Mouse (Mus musculus) monocyte, adult 5-6 weeks (primary cell): ENCODE data around the gene Gm29609. TPM values are rescaled to one million over a fixed set of nuclear protein-coding genes. Genes with fewer than 3 reads are reported as not detected.
A peak's percentile ranks its signal among the peaks of the same experiment; 100 is the strongest.

Experiments
- ATAC-seq: fragments of 153-309, 156-312 bp; replicated peaks from 2 replicates; pipeline ENCODE4 v1.8.0; 2017; ENCODE audit warnings: mild to moderate bottlenecking; ENCODE audit not compliant: low TSS enrichment, insufficient number of reproducible peaks, severe bottlenecking, poor library complexity, low FRiP score
- total RNA-seq: library from RNA; stranded (forward); fragments of 200-1000, 200-491, 200-594 nt; gene quantifications from 3 replicates; pipeline ENCODE4 v1.2.3, GENCODE M21; 2017

Gm29609 gene
- total RNA-seq, 1 experiment from 2014 or later = 1.4 TPM

DNA sequence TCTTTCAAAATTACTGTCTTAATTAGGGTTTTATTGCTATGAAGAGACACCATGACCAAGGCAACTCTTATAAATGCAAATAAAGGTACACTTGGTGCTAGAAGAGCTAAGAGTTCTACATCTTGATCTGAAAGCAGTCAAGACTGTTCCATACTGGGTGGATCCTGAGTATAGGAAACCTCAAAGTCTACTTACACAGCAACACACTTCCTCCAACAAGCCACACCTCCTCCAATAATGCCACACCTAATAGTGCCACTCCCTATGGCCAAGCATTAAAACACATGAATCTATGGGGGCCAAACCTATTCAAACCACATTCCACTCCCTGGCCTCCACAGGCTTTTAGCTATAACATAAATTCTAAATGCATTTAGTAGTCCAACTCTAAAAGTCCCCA lies 17.2 kb downstream of the Gm29609 start:
- no peak for ATAC-seq

DNA sequence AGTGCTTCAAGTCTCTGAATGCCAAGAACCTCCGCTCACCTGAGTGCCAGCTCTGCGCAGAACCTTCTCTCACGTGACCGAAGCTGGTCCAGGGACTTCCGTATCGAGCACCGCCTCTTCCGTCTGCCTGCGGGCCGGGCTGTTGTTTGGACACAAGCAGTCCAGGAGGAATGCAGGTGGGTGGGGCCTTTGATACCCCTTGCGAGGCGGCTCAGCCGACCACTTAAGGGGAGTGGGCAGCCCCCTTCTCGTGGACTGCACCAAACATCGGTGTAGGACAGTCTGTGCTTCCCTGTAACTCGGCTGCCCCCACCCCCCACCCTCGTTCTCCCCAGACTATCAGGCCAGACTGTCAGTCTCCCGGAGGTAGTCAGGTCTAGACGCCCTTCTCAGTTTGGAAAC lies 25.6 kb downstream of the Gm29609 start, which contains the start of gene Mpv17:
Mpv17 (minus strand) TSS at position 100 of the 402 bp plus-strand sequence.
- peak; percentile 92 for ATAC-seq

DNA sequence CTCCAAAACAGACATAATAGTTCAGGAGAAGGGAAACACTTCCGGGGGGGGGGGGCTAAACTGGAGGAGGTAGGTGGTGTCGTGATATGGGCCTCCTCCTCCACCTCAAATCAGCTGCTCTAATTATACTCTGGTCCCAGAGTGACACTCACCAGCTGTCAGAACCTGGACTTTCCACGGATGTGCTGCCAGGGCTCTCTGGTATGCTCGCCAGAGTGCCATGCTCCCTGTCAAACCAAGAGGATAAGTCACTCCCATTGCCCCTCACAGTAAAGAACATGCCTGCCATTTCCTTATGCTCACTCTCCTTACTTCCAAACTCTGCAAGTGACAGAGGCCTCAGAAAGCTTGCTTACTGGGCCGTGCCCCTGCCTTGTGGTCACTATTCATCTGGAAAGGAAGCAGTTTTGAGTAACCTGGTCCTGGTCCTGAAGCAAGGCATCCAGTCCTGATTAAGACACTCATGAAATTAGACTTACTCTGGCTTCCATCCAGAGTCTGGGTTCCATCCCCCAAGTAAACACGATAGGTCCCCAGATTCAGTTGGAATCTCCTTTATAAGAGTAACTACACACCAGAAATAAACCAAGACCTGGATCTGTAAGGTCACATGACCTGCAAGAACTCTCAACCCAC lies 26.1 kb downstream of the Gm29609 start:
- ATAC-seq = no peak

DNA sequence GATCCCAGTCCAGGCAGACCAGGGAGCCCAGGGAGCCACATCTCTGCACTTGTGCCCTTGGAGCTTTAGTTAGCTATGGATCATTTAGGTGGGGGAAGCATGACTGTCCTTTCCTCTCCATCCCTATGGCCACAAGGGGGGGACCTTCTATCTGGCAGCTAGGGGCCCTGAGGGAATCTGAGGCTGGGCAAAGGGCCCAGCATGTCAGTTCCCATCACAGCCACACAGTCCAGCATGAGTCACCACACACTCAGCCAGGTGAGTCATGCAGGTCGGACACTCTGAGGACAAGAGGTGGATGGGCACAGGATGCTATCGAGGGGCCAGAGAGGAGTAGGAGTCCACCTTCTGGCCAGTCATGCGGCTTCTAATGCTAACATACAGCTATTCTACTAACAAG lies 28.0 kb downstream of the Gm29609 start:
- ATAC-seq = no peak

DNA sequence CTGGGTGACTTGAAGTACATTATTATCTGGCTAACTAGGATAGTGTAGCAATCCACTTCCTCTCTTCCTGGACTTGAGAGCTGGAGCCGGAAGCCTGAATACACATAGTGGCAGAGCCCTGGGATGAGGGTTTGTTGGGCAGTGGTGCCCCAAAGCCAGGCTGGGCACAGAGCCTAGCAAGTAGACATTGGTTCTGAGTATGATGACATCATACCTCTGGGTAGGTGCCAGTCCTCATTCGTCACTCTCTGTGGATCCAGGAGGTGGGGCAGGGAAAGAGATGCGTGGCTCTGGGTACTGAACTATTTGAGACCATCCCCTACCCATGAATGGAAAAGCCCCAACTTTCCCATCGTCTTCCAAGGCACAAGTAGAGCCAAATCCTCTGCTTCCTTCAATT lies 29.9 kb downstream of the Gm29609 start:
- no peak for ATAC-seq

DNA sequence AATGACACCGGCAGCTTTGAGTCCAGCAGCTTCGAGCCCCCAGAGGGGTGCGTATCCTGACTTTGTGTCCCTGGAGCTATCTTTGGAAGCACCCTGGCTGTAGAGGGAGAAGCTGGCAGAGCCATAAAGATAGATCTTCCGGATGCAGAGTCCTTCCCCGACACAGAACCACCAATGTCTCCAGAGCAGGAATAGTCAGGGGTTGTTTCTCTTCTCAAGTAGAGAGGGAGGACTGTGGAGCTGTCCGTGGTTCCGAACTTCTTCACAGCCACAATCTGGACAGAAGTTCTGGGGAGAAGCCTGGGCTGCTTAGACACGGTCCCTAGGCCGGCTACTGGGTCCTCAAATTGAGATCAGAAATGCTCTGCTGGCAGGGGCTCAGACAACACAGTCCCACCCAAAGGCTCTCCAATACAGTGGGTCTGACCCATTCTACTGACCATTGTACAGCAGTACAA lies 40.7 kb downstream of the Gm29609 start:
- ATAC-seq = no peak

DNA sequence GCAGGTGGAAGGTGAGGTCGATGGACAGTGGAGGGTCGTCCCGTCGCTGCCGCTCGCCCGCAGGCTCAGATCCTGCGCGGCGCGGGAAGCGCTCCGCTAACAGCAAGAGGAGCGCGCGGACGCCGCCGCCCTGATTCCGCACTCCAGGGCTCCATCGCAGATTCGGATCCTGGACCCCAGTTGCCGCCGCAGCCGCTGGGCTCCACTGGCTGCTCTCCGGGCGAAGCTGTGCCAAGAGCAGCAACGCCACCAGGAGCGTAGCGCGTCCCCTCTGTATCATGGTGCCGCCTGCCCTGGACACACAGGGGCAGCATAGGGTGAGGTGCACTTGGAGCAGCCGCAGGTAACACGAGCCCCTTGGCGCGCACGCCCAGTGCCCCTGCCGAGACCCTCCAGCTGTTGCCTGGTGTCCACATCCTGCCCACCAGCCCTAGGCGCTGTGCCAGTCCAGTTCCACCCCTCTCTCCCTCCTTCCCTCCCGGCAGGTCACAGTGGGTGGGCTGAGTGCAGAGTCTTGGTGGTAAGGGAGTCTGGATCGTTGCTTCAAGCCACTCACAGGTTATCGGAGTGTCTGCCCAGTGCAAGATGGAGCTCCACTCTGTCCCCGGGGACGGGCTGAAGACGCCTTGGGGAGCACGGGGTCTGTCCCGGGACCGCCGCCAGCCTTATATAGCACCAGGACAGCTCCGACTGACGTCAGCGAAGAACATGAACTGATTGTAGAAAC lies 41.3 kb downstream of the Gm29609 start, which contains the start of gene Ucn:
Ucn (minus strand) TSS at position 589 of the 727 bp plus-strand sequence.
- ATAC-seq = no peak

DNA sequence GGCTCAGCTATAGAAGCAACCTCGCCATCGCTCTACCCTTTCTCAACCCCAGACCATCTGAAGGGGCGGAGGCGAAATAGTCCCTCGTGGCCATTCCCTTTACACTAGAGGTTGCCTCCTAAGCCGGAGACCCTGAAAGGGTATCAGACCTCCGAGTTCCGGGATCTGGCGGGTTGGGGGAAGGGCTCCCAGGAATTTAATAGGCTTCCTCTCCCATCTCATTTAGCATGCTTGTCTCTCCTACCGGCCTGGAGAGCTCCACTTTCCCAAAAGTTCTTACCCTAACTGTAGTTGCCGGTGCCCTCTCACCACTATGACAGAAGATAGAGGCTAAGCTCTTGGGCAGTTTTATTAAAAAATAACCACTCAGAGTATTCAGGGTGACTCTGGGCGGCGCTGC lies 42.1 kb downstream of the Gm29609 start:
- ATAC-seq = no peak

DNA sequence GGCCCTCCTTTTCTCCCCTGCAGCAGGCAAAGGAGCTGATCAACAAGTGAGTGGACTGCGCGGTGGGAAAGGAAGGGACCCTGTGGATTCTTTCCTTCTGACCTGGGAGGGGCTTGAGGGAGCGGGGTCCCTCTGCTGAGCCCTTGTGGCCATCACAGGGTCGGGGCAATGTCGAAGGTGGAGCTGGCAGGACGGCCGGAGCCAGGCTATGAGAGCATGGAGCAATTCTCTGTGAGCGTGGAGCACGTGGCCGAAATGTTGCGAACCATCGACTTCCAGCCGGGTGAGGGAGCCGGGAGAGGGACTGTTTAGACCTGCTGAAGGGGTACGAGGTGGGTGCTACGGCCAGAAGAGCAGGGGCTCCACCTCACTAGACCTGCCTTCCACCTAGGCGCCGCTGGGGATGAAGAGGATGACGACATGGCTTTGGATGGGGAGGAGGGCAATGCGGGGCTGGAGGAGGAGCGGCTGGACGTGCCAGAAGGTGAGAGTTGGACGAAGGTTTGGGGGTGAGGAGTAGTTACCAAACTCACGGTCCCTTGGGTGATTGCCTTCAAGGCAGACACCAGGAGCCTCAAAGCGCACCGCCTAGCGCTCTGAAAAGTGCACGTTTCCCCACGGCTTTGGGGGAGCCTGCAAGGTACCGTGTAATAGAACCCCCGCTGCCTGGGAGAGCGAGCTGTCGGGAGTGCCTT lies 42.8 kb downstream of the Gm29609 start:
- 0 out of 2 replicates have a peak, but pooled peaks have one; percentile 13 for ATAC-seq

DNA sequence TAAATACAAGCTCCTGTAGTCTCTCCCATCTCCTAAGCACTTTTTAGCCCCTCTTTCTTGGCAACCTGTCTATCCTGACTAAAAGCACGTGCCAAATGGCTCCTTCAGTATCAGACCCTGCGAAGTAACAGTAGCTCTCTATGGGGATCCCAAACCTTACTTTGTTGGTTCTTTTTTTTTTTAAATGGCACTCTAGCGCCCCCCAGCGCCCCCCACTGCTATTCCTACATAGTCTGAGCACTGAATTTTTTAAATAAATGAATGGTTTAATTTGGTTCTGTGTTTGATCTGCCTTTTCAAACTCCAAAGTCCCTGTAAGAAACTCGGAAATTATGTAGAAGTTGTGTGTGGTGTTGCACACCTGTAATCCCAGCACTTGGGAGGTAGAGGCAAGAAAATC lies 53.7 kb downstream of the Gm29609 start:
- ATAC-seq = no peak

DNA sequence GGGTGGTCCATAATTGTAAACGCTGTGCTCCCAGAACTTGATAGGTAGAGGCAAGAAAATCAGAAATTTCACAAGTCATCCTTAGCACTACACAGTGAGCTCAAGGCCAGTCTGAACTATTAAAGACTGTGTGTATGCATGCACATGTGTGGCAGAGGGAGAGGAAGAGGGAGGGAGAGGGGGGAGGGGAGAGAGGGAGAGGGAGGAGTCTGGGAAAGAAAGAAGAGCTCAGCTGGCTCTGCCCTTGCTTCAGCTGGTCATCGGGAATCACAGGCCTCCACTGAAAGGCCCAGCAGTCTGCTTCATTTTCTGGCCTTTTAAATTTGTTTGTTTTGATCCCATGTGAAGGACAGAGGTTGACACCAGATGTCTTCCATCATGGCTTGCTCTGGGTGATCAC lies 56.2 kb downstream of the Gm29609 start:
- ATAC-seq = no peak

DNA sequence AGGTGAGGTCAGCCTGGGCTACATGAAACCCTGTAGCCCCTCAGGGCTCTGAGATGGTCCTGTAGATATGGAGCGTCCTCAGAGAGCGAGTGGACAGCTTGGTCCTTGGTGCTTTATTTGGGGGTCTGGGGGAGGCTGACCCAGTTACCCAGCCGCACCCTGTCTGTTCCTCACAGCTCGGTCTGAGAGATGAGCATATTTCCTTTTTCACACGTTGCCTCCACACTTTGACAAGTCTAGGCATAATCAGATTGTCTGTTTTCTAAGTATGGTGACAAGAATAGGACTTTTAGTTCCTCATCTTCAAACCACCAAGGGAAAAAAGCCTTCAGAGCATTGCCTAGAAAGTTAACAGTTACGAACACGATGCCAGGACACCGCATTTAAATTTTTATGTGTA lies 58.6 kb downstream of the Gm29609 start:
- no peak for ATAC-seq

DNA sequence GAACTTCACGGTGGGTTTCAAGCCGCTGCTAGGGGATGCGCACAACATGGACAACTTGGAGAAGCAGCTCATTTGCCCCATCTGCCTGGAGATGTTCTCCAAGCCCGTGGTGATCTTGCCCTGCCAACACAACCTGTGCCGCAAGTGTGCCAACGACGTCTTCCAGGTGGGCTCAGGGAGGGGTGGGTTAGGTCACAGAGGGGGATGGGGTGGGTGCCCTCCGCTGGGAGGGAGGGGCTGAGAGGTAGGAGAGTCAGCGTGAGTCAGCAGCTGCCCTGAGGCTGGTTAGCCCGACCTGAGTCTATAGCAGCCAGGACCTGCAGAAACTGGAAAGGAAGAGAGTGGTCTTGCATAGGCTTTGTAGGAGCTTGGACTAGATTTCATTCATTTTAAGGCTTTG lies 62.8 kb downstream of the Gm29609 start:
- ATAC-seq = no peak

DNA sequence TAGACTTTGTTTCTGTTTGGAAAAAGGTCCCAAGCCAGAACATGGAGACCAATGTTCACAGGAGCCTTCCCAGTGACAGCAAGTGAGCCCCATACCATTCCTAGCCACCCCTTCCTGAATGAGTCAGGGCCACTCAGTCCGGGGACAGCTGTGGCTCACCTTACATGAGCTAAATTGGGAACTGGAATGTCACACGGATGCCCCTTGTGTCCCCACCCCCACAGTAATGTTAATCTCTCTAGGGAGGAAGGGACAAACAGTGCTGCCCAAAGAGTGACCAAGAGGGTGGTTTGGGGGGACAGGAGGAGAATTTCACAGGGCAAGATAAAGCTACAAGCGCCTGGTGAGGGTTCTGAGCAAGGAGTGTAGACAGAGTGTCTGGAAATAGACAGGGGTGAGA lies 63.4 kb downstream of the Gm29609 start, which contains the start of gene Trim54:
Trim54 (plus strand) TSS at position 359 of the 400 bp plus-strand sequence.
- no peak for ATAC-seq

DNA sequence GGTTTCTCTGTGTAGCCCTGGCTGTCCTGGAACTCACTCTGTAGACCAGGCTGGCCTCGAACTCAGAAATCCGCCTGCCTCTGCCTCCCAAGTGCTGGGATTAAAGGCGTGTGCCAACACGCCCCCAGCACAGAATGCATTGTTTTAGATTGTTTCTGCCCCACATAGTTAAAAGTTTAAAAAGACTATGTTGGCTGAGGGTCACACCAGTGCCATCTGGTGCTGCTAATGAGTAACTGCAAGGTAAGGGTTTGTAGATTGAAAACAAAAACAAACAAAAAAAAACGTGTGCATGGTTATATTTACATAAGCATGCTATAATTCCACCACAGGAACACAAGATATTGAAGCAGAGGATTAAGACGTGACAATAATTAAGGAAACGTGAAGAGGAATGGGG lies 68.9 kb downstream of the Gm29609 start:
- ATAC-seq = no peak

DNA sequence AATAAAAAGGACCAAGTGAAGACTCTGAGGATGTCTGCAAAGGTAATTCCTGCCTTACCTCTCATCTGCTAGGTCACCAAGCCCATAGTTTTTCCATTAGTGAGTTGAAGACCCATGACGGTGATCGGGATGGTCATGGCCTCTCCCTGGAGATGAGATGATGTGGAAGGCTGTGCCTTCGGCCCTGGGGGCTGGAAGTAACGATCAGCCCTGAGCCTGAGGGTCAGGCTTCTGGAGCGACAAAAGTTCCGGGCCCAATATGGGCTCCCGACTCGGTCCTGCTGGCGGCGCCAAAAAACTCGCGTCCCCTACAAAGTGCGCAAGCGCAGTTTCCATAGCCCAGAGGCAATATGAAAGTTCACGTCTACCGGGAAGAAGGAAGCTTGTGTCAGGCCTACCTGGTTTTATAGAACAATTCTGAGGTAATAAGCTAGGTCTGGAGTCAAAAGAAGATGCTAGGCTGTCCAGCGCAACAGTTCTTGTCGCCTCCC lies 71.7 kb downstream of the Gm29609 start, which contains the start of gene Slc30a3:
Slc30a3 (minus strand) TSS at position 238 of the 491 bp plus-strand sequence.
- ATAC-seq = no peak

DNA sequence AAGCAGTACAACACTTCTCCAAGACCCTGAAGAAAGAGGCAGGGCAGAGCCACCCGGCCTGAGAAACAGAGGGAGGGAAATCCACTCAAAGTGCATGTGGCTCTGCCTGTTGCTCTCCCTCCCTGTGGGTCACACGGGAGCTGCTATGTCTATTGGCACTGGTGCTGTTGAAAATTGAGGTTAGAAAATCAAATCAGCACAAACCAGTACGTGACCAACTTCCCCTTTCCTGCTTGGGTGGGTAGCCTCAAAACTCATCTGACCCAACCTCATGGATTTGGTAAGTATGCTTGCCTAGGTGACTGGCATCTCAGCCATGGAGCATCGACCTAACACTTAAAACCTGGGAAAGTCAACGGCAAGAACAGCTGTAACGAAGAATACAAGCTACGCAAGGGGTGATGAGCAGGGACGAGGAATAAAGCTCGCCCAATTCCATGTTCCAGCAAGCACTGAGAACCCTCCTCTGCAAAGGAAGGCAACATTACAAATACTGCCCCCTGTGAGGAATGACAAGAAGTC lies 73.8 kb downstream of the Gm29609 start, which contains the start of gene Dnajc5g:
Dnajc5g (plus strand) TSS at position 472 of the 522 bp plus-strand sequence.
- no peak for ATAC-seq

DNA sequence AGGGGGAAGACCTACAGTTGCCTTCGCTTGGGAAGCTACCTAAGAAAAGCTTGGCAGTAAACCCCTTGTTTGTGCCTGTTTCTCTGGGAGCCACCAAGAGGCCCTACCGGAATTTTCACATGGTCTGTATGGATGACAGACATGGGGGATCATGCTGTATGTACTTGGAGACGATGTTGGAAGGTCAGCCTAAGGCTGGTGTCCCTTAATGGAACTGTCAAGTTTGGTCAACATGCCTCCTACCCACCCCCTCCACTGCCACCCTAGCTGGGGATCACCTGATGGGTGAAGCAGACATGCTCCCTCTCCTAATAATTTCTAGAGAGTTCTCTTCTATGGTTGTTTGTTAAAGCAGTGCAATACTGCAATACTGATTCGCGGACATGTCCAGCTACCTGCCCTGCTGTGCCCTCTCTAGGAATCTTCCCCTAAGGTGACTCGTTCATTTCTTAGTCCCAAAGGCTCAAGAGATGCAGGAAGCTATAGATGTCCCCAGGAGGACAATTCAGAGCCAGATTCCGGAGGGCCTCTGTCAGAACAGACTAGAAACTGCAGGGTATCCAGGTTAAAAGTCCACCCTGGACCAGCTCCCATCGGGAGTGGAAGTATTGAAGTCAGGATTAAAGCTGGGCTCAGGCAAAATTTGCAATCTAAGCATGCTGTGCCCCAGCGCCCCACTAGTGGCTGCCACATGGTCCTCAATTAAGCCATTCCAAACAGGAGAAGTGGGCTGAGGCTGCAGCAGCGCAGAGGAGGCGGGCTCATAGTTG lies 83.8 kb downstream of the Gm29609 start:
- no peak for ATAC-seq
